Mouse (Mus musculus): Measurements from ENCODE around the gene Rab44.

DNA sequence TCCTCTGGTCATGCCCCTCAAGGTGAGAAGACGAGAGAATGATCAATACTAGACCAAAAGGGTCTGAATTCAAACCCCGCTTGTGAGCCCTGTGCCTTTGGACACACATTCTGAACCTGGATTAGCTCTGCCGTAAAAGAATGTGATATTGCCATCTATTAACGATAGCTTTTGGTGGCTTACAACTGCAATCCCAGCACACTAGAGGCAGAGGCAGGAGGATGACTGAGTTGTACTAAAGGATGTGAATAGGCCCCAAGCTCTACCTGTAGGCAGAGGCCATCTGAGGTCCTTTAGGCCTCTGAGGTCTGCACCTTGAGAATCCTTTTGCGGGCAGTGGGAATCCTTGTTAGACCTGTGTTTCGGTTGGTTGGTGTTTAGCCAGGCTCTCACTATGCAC is 17.7 kb upstream of the Rab44 start:
- TF ChIP-seq CTCF (IDR thresholded peaks at IDR 0.05; ENCODE audit: low read depth) (no peak), EP300 (IDR thresholded peaks at IDR 0.05; ENCODE audit: low read depth) (no peak)
